Mouse (Mus musculus): Measurements from ENCODE around the gene Rwdd1. TPM values are rescaled to one million over a fixed set of nuclear protein-coding genes. Genes with fewer than 3 reads are reported as not detected.
"Not testable (repeated sequence)": the region's sequence is repeated elsewhere in the genome, so short reads cannot be mapped to it uniquely, and the experiment has no call there.

The Rwdd1 gene
- polyA plus RNA-seq, 1 experiment from 2014 or later, result 29.9 TPM

DNA sequence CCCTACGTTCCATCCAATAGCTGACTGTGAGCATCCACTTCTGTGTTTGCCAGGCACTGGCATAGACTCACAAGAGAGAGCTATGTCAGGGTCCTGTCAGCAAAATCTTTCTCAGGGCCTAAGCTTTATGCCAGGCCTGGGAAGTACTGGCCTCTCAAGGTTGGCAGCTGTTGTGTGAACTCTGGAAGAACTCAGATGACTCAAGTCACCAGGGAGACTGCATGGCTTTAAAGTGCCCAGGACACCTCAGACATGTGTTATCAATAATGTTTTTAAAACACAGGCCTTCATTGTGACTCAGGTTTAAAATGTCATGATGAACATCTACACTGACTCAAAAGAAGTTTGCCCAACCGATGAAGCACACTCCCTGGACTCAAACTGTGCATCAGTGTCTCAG lies 6.2 kb downstream of the Rwdd1 start:
- Histone ChIP-seq H3K27ac (ENCODE audit: low read length) (no peak overlapping the region), H3K27me3 (ENCODE audit: control insufficient read depth, insufficient read depth, low read depth, low read length) (no peaks in the 10 kb centered on the region), H3K9me3 (replicated peaks; ENCODE audit: control insufficient read depth, low read length) (no peaks in the 10 kb centered on the region), H3K4me1 (ENCODE audit: control insufficient read depth, low read depth, low read length) (peaks cover 2% of the 10 kb centered on the region), H3K9ac (ENCODE audit: low read depth, low read length) (no peak overlapping the region), H3K4me3 (ENCODE audit: low read depth, low read length) (no peak overlapping the region), H3K36me3 (ENCODE audit: control insufficient read depth, insufficient read depth) (no peaks in the 10 kb centered on the region), H3K4me2 (ENCODE audit: low read depth, low read length) (no peak overlapping the region)
- no peak for ATAC-seq (ENCODE audit: low read depth)
- 78% methylated on average over 2 of the region's 2 CpGs for WGBS (ENCODE audit: insufficient replicate concordance)

DNA sequence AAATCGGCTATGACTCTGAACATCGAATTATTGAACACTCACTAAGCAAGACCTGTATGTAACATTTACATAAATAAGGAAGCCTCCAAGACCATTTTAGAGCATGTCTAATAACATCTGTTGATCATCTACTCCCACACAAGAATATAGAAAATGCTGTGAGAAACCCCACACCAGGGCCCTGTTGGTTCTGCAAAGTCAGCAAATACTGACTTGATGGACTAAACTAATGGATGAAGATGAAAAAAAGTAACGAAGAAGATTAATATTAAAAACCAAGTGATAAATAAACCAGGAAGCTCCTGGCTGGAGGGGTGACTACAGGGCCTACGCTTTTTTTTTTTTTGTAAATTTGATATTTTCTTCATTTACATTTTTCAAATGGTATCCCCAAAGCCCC lies 6.8 kb downstream of the Rwdd1 start:
- H3K9me3 ChIP-seq (replicated peaks; ENCODE audit: control insufficient read depth, low read length), result no peaks in the 10 kb centered on the region
- no peak overlapping the region for H3K9ac ChIP-seq (ENCODE audit: low read depth, low read length)
- ATAC-seq (ENCODE audit: low read depth), result no peak
- no peaks in the 10 kb centered on the region for H3K36me3 ChIP-seq (ENCODE audit: control insufficient read depth, insufficient read depth)
- H3K4me1 ChIP-seq (ENCODE audit: control insufficient read depth, low read depth, low read length), result no peaks in the 10 kb centered on the region
- no peak overlapping the region for H3K4me2 ChIP-seq (ENCODE audit: low read depth, low read length)
- H3K27ac ChIP-seq (ENCODE audit: low read length), result no peak overlapping the region
- H3K27me3 ChIP-seq (ENCODE audit: control insufficient read depth, insufficient read depth, low read depth, low read length), result no peaks in the 10 kb centered on the region
- 85% methylated on average over 4 of the region's 4 CpGs for WGBS (ENCODE audit: insufficient replicate concordance)
- H3K4me3 ChIP-seq (ENCODE audit: low read depth, low read length), result no peak overlapping the region

DNA sequence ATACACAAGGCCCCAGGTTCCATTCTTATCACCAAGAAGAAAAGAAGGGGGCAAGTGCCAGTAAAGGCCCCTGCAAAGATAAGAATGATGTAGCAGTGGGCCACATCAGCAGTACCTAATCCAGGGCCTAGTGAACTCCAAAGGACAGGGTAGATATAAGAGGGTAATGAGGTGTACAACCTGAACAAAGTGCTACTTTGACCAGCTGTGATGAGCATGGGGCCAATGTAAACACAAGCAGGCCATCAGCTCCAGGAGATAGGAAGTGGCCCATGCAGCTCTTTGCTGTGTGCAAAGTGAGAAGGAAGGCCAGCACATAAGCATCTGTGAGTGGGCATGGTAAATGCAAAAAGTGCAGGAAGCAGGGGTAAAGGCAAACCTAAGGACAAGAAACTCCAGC lies 21.0 kb downstream of the Rwdd1 start:
- Histone ChIP-seq H3K36me3 (ENCODE audit: control insufficient read depth, insufficient read depth) (peaks cover 3% of the 10 kb centered on the region), H3K4me3 (ENCODE audit: low read depth, low read length) (no peak overlapping the region), H3K4me1 (ENCODE audit: control insufficient read depth, low read depth, low read length) (peaks cover 4% of the 10 kb centered on the region), H3K4me2 (ENCODE audit: low read depth, low read length) (no peak overlapping the region), H3K9me3 (replicated peaks; ENCODE audit: control insufficient read depth, low read length) (no peaks in the 10 kb centered on the region), H3K9ac (ENCODE audit: low read depth, low read length) (no peak overlapping the region), H3K27ac (ENCODE audit: low read length) (no peak overlapping the region), H3K27me3 (ENCODE audit: control insufficient read depth, insufficient read depth, low read depth, low read length) (no peaks in the 10 kb centered on the region)
- ATAC-seq (ENCODE audit: low read depth), result peak; percentile 50; the same call in 1 of the 2 replicates

DNA sequence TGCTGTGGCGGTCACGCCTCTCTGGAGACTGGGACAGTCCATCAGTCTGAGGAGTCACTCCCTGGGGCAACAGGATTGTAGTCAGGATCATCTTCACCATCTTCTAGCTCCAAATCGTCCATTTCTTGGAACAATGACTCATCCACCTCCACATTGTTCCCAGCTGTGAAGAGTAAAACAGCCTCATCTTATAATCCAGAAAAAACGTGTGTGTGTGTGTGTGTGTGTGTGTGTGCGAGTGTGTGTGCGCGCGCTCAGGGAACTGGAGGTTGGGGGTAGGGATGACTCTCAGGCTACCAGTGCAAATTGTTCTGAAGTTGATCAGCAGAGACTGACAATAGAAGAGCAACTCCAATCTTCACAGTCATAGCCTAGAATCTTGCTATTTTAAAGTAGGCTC lies 22.7 kb downstream of the Rwdd1 start:
- not testable (repeated sequence) for H3K4me2 ChIP-seq (ENCODE audit: low read depth, low read length); H3K27me3 ChIP-seq (ENCODE audit: control insufficient read depth, insufficient read depth, low read depth, low read length); H3K4me3 ChIP-seq (ENCODE audit: low read depth, low read length); ATAC-seq (ENCODE audit: low read depth); H3K4me1 ChIP-seq (ENCODE audit: control insufficient read depth, low read depth, low read length); H3K9ac ChIP-seq (ENCODE audit: low read depth, low read length); H3K36me3 ChIP-seq (ENCODE audit: control insufficient read depth, insufficient read depth); H3K9me3 ChIP-seq (replicated peaks; ENCODE audit: control insufficient read depth, low read length); H3K27ac ChIP-seq (ENCODE audit: low read length)
- 81% methylated on average over 6 of the region's 8 CpGs for WGBS (ENCODE audit: insufficient replicate concordance)

DNA sequence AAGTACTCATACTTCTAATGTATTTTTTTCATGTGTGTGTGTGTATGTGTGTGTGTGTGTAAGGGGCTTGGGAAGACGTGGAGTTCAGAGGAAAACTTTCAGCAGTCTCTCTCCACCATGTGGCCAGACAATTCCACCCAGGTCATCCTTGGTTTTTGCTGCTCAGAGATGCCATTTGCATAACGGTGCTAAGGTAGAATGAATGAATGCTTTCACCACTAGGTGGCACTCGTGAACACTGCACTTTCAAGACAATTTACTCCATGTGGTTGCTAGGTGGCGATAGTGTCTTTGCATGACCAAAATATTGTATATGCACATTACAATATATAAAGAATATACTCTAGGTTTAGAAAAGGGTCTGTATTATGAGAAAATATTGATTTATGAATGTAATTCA lies 32.7 kb downstream of the Rwdd1 start:
- H3K36me3 ChIP-seq (ENCODE audit: control insufficient read depth, insufficient read depth), result no peaks in the 10 kb centered on the region
- H3K4me1 ChIP-seq (ENCODE audit: control insufficient read depth, low read depth, low read length), result no peaks in the 10 kb centered on the region
- WGBS (ENCODE audit: insufficient replicate concordance), result 6% methylated on average over 4 of the region's 4 CpGs
- ATAC-seq (ENCODE audit: low read depth), result no peak
- no peak overlapping the region for H3K27ac ChIP-seq (ENCODE audit: low read length)
- no peak overlapping the region for H3K4me2 ChIP-seq (ENCODE audit: low read depth, low read length)
- no peaks in the 10 kb centered on the region for H3K9me3 ChIP-seq (replicated peaks; ENCODE audit: control insufficient read depth, low read length)
- no peaks in the 10 kb centered on the region for H3K27me3 ChIP-seq (ENCODE audit: control insufficient read depth, insufficient read depth, low read depth, low read length)
- no peak overlapping the region for H3K9ac ChIP-seq (ENCODE audit: low read depth, low read length)
- H3K4me3 ChIP-seq (ENCODE audit: low read depth, low read length), result no peak overlapping the region

DNA sequence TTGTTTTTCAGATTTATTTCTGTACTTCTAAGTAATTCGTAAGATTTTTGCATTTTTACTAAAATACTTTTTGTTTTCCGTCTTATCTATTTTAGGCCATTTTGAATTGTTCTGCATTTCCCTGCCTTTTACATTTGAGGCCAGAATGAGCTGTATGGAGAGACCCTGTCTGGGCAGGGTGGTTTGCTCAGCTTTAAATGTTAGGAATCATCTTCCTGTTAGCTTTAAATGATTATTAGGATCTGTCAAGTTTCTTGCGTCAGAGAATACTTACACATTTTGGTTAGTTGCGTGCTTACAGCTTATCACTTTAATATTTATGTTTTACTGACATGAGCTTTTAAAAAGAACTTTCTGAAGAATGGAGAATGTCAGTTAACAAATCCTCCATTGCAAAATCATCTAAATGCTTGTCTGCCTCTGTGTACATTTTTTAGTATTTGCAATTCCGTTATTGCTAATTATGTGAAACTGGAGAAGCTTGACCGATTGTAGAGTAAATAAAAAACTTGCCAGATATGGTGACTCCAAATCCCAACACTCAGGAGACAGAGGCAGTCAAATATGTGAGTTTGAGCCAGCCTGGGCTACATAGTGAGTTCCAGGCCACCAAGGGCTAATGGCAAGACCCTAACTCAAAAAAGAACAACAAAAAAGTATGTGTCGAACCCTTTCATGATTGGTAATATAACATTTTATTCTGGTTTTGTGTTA lies 44.5 kb downstream of the Rwdd1 start:
- Histone ChIP-seq H3K9me3 (replicated peaks; ENCODE audit: control insufficient read depth, low read length) (no peaks in the 10 kb centered on the region), H3K27me3 (ENCODE audit: control insufficient read depth, insufficient read depth, low read depth, low read length) (no peaks in the 10 kb centered on the region), H3K4me2 (ENCODE audit: low read depth, low read length) (no peak overlapping the region), H3K4me3 (ENCODE audit: low read depth, low read length) (no peak overlapping the region), H3K36me3 (ENCODE audit: control insufficient read depth, insufficient read depth) (no peaks in the 10 kb centered on the region), H3K4me1 (ENCODE audit: control insufficient read depth, low read depth, low read length) (no peaks in the 10 kb centered on the region), H3K9ac (ENCODE audit: low read depth, low read length) (no peak overlapping the region), H3K27ac (ENCODE audit: low read length) (no peak overlapping the region)
- WGBS (ENCODE audit: insufficient replicate concordance), result 68% methylated on average over 7 of the region's 7 CpGs
- no peak for ATAC-seq (ENCODE audit: low read depth)

GRCm38 (mm10) chr10:33952509-33952908 lies 66.9 kb downstream of the Rwdd1 start:
- Histone ChIP-seq H3K4me3 (ENCODE audit: low read depth, low read length) (no peak overlapping the region), H3K36me3 (ENCODE audit: control insufficient read depth, insufficient read depth) (peaks cover 7% of the 10 kb centered on the region; the same call in 1 of the 2 replicates)
- 62% methylated on average over 3 of the region's 3 CpGs for WGBS (ENCODE audit: insufficient replicate concordance)

GRCm38 (mm10) chr10:33950803-33951583 lies 68.4 kb downstream of the Rwdd1 start, which contains the start of gene Zup1:
Gene Zup1, minus strand, starts transcription at chr10:33951269.
- peak; percentile 96 for ATAC-seq (ENCODE audit: low read depth)
- Histone ChIP-seq H3K27ac (ENCODE audit: low read length) (peak within 1 kb of the TSS; percentile 88), H3K9ac (ENCODE audit: low read depth, low read length) (peak within 1 kb of the TSS; percentile 93), H3K36me3 (ENCODE audit: control insufficient read depth, insufficient read depth) (peaks cover 7% of the 10 kb centered on the region; the same call in 1 of the 2 replicates), H3K4me1 (ENCODE audit: control insufficient read depth, low read depth, low read length) (peaks cover 5% of the 10 kb centered on the region; the same call in 1 of the 2 replicates), H3K4me3 (ENCODE audit: low read depth, low read length) (peak within 1 kb of the TSS; percentile 89), H3K9me3 (replicated peaks; ENCODE audit: control insufficient read depth, low read length) (no peaks in the 10 kb centered on the region), H3K4me2 (ENCODE audit: low read depth, low read length) (peak within 1 kb of the TSS; percentile 72), H3K27me3 (ENCODE audit: control insufficient read depth, insufficient read depth, low read depth, low read length) (no peaks in the 10 kb centered on the region)
- 2% methylated on average over 42 of the region's 42 CpGs for WGBS (ENCODE audit: insufficient replicate concordance)

More at GRCm38 (mm10) chr10:33952509-33952908, 66.9 kb downstream of the Rwdd1 start:
- no peak for ATAC-seq (ENCODE audit: low read depth)
- no peaks in the 10 kb centered on the region for H3K9me3 ChIP-seq (replicated peaks; ENCODE audit: control insufficient read depth, low read length)
- no peak overlapping the region for H3K27ac ChIP-seq (ENCODE audit: low read length)
- no peak overlapping the region for H3K4me2 ChIP-seq (ENCODE audit: low read depth, low read length)
- no peak overlapping the region for H3K9ac ChIP-seq (ENCODE audit: low read depth, low read length)
- H3K27me3 ChIP-seq (ENCODE audit: control insufficient read depth, insufficient read depth, low read depth, low read length), result no peaks in the 10 kb centered on the region
- H3K4me1 ChIP-seq (ENCODE audit: control insufficient read depth, low read depth, low read length), result peaks cover 5% of the 10 kb centered on the region; the same call in 1 of the 2 replicates
